Comparison of ENCODE assay signal across 8 mouse cellular contexts in genomic region chr13:58149033-58149558, GRCm38 (mm10). TPM values are rescaled to one million over a fixed set of nuclear protein-coding genes. Genes with fewer than 3 reads are reported as not detected.
DNase-seq lines count a peak whose midpoint lies in the region; ATAC-seq and TF ChIP-seq lines count a peak whose summit lies in the region.

No protein-coding gene starts in this region.

- peak; percentile 56 for ATAC-seq in hindbrain, embryonic 11.5 days (ENCODE audit: low FRiP score)
- peak; percentile 50; the same call in 1 of the 2 replicates for ATAC-seq in liver, embryonic 14.5 days (ENCODE audit: insufficient read depth)
- peak; percentile 45; the same call in 1 of the 2 replicates for ATAC-seq in neural tube, embryonic 11.5 days (ENCODE audit: insufficient read depth, low FRiP score, low TSS enrichment)

- peak overlapping the region; percentile 41 for H3K4me3 ChIP-seq in left cerebral cortex, adult 2 months
- peak overlapping the region; percentile 57 for H3K4me3 ChIP-seq in embryonic facial prominence, embryonic 10.5 days
- H3K4me3 ChIP-seq in hindbrain, embryonic 11.5 days (ENCODE audit: low read depth, low read length), result peak overlapping the region; percentile 29; the same call in 1 of the 2 replicates
- H3K4me3 ChIP-seq in liver, embryonic 14.5 days (ENCODE audit: insufficient read depth in 1 of 2, low read depth in 2 of 2, low read length in 2 of 2), result peak overlapping the region in 1 of 2 experiments; percentile 45; a peak in 2 of 4 replicates
- peak overlapping the region; percentile 33 for H3K4me3 ChIP-seq in neural tube, embryonic 11.5 days (ENCODE audit: low read depth, low read length)

- no peaks in the 10 kb centered on the region for H3K27me3 ChIP-seq in embryonic facial prominence, embryonic 10.5 days (replicated peaks; ENCODE audit: low read depth, poor library complexity, severe bottlenecking)
- H3K27me3 ChIP-seq in hindbrain, embryonic 11.5 days (ENCODE audit: control insufficient read depth, insufficient read depth, low read length), result no peaks in the 10 kb centered on the region
- H3K27me3 ChIP-seq in liver, embryonic 14.5 days (ENCODE audit: control insufficient read depth, insufficient read depth, low read length), result no peaks in the 10 kb centered on the region; the same call in 1 of the 2 replicates
- no peaks in the 10 kb centered on the region for H3K27me3 ChIP-seq in neural tube, embryonic 11.5 days (ENCODE audit: control insufficient read depth, insufficient read depth, low read length)

- peaks cover 4% of the 10 kb centered on the region; the same call in 1 of the 2 replicates for H3K9me3 ChIP-seq in embryonic facial prominence, embryonic 10.5 days
- no peaks in the 10 kb centered on the region for H3K9me3 ChIP-seq in hindbrain, embryonic 11.5 days (ENCODE audit: control insufficient read depth, low read length)
- H3K9me3 ChIP-seq in liver, embryonic 14.5 days (ENCODE audit: control insufficient read depth, low read length), result no peaks in the 10 kb centered on the region
- no peaks in the 10 kb centered on the region for H3K9me3 ChIP-seq in neural tube, embryonic 11.5 days (ENCODE audit: control insufficient read depth, low read length)

- intact Hi-C loops in left cerebral cortex, adult 2 months (cut with DNase I), result no loop called here

- no peak for DNase-seq in left cerebral cortex, adult 2 months (ENCODE audit: extremely low spot score in 1 of 2, low spot score in 2 of 2)
- no peak for DNase-seq in left cerebral cortex, adult 8-10 months (ENCODE audit: low spot score in 2 of 2)
- DNase-seq in embryonic facial prominence, embryonic 10.5 days (ENCODE audit: low spot score), result peak; percentile 44
- peak; percentile 31 for DNase-seq in hindbrain, embryonic 11.5 days (ENCODE audit: low spot score)
- no peak for DNase-seq in liver, embryonic 14.5 days (ENCODE audit: low read depth in 3 of 3, low spot score in 3 of 3)
- no peak for DNase-seq in neural tube, embryonic 11.5 days (ENCODE audit: low spot score)
- DNase-seq in layer of hippocampus, postnatal 36 days, result no peak
- no peak for DNase-seq in adrenal gland, adult 2 months

- TF ChIP-seq CTCF in left cerebral cortex, adult 2 months (IDR thresholded peaks at IDR 0.05), result peak; percentile 70
- peak; percentile 70 for TF ChIP-seq CTCF in liver, embryonic 14.5 days (IDR thresholded peaks at IDR 0.05; ENCODE audit: low read depth)

- no peak for TF ChIP-seq EP300 in liver, embryonic 14.5 days (IDR thresholded peaks at IDR 0.05; ENCODE audit: low read depth)

- no peak overlapping the region for H3K27ac ChIP-seq in left cerebral cortex, adult 2 months
- H3K27ac ChIP-seq in embryonic facial prominence, embryonic 10.5 days (replicated peaks), result no peak overlapping the region
- no peak overlapping the region for H3K27ac ChIP-seq in hindbrain, embryonic 11.5 days (ENCODE audit: low read depth, low read length)
- no peak overlapping the region for H3K27ac ChIP-seq in liver, embryonic 14.5 days
- no peak overlapping the region for H3K27ac ChIP-seq in neural tube, embryonic 11.5 days (ENCODE audit: low read depth, low read length)

- H3K4me2 ChIP-seq in hindbrain, embryonic 11.5 days (replicated peaks; ENCODE audit: low read depth, low read length), result peak overlapping the region; percentile 74
- H3K4me2 ChIP-seq in liver, embryonic 14.5 days (ENCODE audit: low read depth), result peak overlapping the region; percentile 83
- H3K4me2 ChIP-seq in neural tube, embryonic 11.5 days (ENCODE audit: low read depth), result peak overlapping the region; percentile 64

- WGBS in embryonic facial prominence, embryonic 10.5 days, result 48% methylated on average over 5 of the region's 5 CpGs
- 54% methylated on average over 5 of the region's 5 CpGs for WGBS in hindbrain, embryonic 11.5 days
- WGBS in liver, embryonic 14.5 days (ENCODE audit: insufficient replicate concordance), result 38% methylated on average over 5 of the region's 5 CpGs
- WGBS in neural tube, embryonic 11.5 days, result 51% methylated on average over 5 of the region's 5 CpGs

- H3K9ac ChIP-seq in hindbrain, embryonic 11.5 days (ENCODE audit: low read depth, low read length), result no peak overlapping the region
- H3K9ac ChIP-seq in liver, embryonic 14.5 days (replicated peaks), result no peak overlapping the region
- no peak overlapping the region for H3K9ac ChIP-seq in neural tube, embryonic 11.5 days (ENCODE audit: low read length)

- H3K36me3 ChIP-seq in embryonic facial prominence, embryonic 10.5 days (replicated peaks), result no peaks in the 10 kb centered on the region
- H3K36me3 ChIP-seq in hindbrain, embryonic 11.5 days (ENCODE audit: control insufficient read depth, insufficient read depth, low read length), result no peaks in the 10 kb centered on the region
- H3K36me3 ChIP-seq in liver, embryonic 14.5 days (replicated peaks; ENCODE audit: control insufficient read depth, insufficient read depth, low read depth), result no peaks in the 10 kb centered on the region
- H3K36me3 ChIP-seq in neural tube, embryonic 11.5 days (ENCODE audit: control insufficient read depth, insufficient read depth, low read length), result no peaks in the 10 kb centered on the region

- H3K4me1 ChIP-seq in embryonic facial prominence, embryonic 10.5 days, result peaks cover 12% of the 10 kb centered on the region
- no peaks in the 10 kb centered on the region for H3K4me1 ChIP-seq in hindbrain, embryonic 11.5 days (replicated peaks; ENCODE audit: control insufficient read depth, insufficient read depth, low read length)
- H3K4me1 ChIP-seq in liver, embryonic 14.5 days (replicated peaks; ENCODE audit: control insufficient read depth in 2 of 2, insufficient read depth in 2 of 2, low read length in 1 of 2), result peaks cover 0 to 8% of the 10 kb centered on the region in 2 experiments; a peak in 1 of 4 replicates
- no peaks in the 10 kb centered on the region for H3K4me1 ChIP-seq in neural tube, embryonic 11.5 days (ENCODE audit: control insufficient read depth, insufficient read depth, low read length)

RNA-seq across cellular contexts. Expression of gene Idnk, which starts 8.4 kb away (rescaled TPM):
- 10 to 100 TPM; 31.2 to 31.6 TPM for total RNA-seq in left cerebral cortex, adult 2 months (2021)
- total RNA-seq in left cerebral cortex, adult 8-10 months (2022), result 10 to 100 TPM; 25.9 to 29.9 (median 28.5) TPM
- polyA plus RNA-seq in embryonic facial prominence, embryonic 10.5 days (2016; fragmentation: Nextera tagmentation; extraction: Ambion mirVana), result 43.2 and 43.3 TPM in 2 replicates
- 57.8 and 62.7 TPM in 2 replicates for polyA plus RNA-seq in hindbrain, embryonic 11.5 days (2014; fragmentation: Nextera tagmentation; extraction: Ambion mirVana)
- polyA plus RNA-seq in liver, embryonic 14.5 days (2012; rRNA removed), result 5.8 and 6.9 TPM in 2 replicates
- polyA plus RNA-seq in liver, embryonic 14.5 days (2014; fragmentation: Nextera tagmentation; extraction: Ambion mirVana), result 17.7 and 18.3 TPM in 2 replicates
- 46.3 and 54.4 TPM in 2 replicates for polyA plus RNA-seq in neural tube, embryonic 11.5 days (2014; fragmentation: Nextera tagmentation; extraction: Ambion mirVana)
- total RNA-seq in layer of hippocampus, postnatal 36 days (2021), result 10 to 100 TPM; 27.5 to 29.9 TPM
- total RNA-seq in adrenal gland, adult 2 months (2021), result 10 to 100 TPM; 55.1 to 69.8 TPM
- polyA plus RNA-seq in adrenal gland, adult 2 months (2012; rRNA removed), result 11.0 and 15.3 TPM in 2 replicates

RNA-seq across cellular contexts. Expression of gene Hnrnpa0, which starts 20.7 kb away (rescaled TPM):
- total RNA-seq in left cerebral cortex, adult 2 months (2021), result 100 to 1,000 TPM; 120 to 128 TPM
- total RNA-seq in left cerebral cortex, adult 8-10 months (2022), result 100 to 1,000 TPM; 113 to 127 (median 121) TPM
- polyA plus RNA-seq in embryonic facial prominence, embryonic 10.5 days (2016; fragmentation: Nextera tagmentation; extraction: Ambion mirVana), result 44.5 and 52.5 TPM in 2 replicates
- polyA plus RNA-seq in hindbrain, embryonic 11.5 days (2014; fragmentation: Nextera tagmentation; extraction: Ambion mirVana), result 56.9 and 61.9 TPM in 2 replicates
- 44.1 and 62.9 TPM in 2 replicates for polyA plus RNA-seq in liver, embryonic 14.5 days (2012; rRNA removed)
- 9.7 and 10.5 TPM in 2 replicates for polyA plus RNA-seq in liver, embryonic 14.5 days (2014; fragmentation: Nextera tagmentation; extraction: Ambion mirVana)
- polyA plus RNA-seq in neural tube, embryonic 11.5 days (2014; fragmentation: Nextera tagmentation; extraction: Ambion mirVana), result 47.3 and 51.0 TPM in 2 replicates
- total RNA-seq in layer of hippocampus, postnatal 36 days (2021), result 100 to 1,000 TPM; 112 to 119 TPM
- 100 to 1,000 TPM in 1 of 2 experiments, 10 to 100 TPM in 1; 68.1 to 117 TPM for total RNA-seq in adrenal gland, adult 2 months (2021)
- 79.4 and 96.9 TPM in 2 replicates for polyA plus RNA-seq in adrenal gland, adult 2 months (2012; rRNA removed)

RNA-seq across cellular contexts. Expression of gene Klhl3, which starts 35.7 kb away (rescaled TPM):
- total RNA-seq in left cerebral cortex, adult 2 months (2021), result 10 to 100 TPM; 32.6 to 36.9 TPM
- total RNA-seq in left cerebral cortex, adult 8-10 months (2022), result 10 to 100 TPM; 24.6 to 30.1 (median 26.5) TPM
- polyA plus RNA-seq in embryonic facial prominence, embryonic 10.5 days (2016; fragmentation: Nextera tagmentation; extraction: Ambion mirVana), result 1.7 and 1.8 TPM in 2 replicates
- 3.8 and 3.9 TPM in 2 replicates for polyA plus RNA-seq in hindbrain, embryonic 11.5 days (2014; fragmentation: Nextera tagmentation; extraction: Ambion mirVana)
- polyA plus RNA-seq in liver, embryonic 14.5 days (2012; rRNA removed), result 0.42 and 0.44 TPM in 2 replicates
- polyA plus RNA-seq in liver, embryonic 14.5 days (2014; fragmentation: Nextera tagmentation; extraction: Ambion mirVana), result 0.51 and 0.63 TPM in 2 replicates
- 3.3 and 3.5 TPM in 2 replicates for polyA plus RNA-seq in neural tube, embryonic 11.5 days (2014; fragmentation: Nextera tagmentation; extraction: Ambion mirVana)
- total RNA-seq in layer of hippocampus, postnatal 36 days (2021), result 10 to 100 TPM; 50.4 to 52.7 TPM
- total RNA-seq in adrenal gland, adult 2 months (2021), result 1 to 10 TPM in 1 of 2 experiments, under 1 TPM in 1; 0.86 to 3.7 TPM
- polyA plus RNA-seq in adrenal gland, adult 2 months (2012; rRNA removed), result 0.86 and 1.1 TPM in 2 replicates

Comparison
In these comparisons a context has a peak if more than half of its experiments do, and no peak if none do; other contexts are left out.
1. DNase-seq: peak in embryonic facial prominence, embryonic 10.5 days (single experiment) and hindbrain, embryonic 11.5 days (single experiment); none in left cerebral cortex, adult 2 months (0 of 2), left cerebral cortex, adult 8-10 months (0 of 2), liver, embryonic 14.5 days (0 of 3), neural tube, embryonic 11.5 days (single experiment), layer of hippocampus, postnatal 36 days (0 of 2) and adrenal gland, adult 2 months (single experiment).
2. Peak in every context shown above with its lines, with median percentiles within 50 percentile points of each other: ATAC-seq and H3K4me2 ChIP-seq.